Mouse (Mus musculus) limb, embryonic 15.5 days (tissue): ENCODE measurements around the gene Hoxc6. TPM values are rescaled to one million over a fixed set of nuclear protein-coding genes. Genes with fewer than 3 reads are reported as not detected.

Experiments used
- ATAC-seq: fragments of 200-750 bp; cut with Nextera tagmentation; 2 replicates; pipeline ENCODE4 v1.8.0; 2017; ENCODE audit warnings: low read depth, moderate TSS enrichment; ENCODE audit not compliant: insufficient number of reproducible peaks, low FRiP score, low TSS enrichment
- H3K27ac ChIP-seq: fragments of 300-500 bp; sonication (generic); 2 replicates; pipeline ENCODE4 v1.5.1; 2015; ENCODE audit warnings: moderate library complexity, mild to moderate bottlenecking, inconsistent platforms
- H3K27me3 ChIP-seq: fragments of 300-500 bp; sonication (generic); 2 replicates; pipeline ENCODE4 v1.6.1; 2015; ENCODE audit warnings: inconsistent platforms
- H3K36me3 ChIP-seq: fragments of 300-500 bp; sonication (generic); 2 replicates; pipeline ENCODE4 v1.6.1; 2015; ENCODE audit warnings: inconsistent platforms
- H3K4me1 ChIP-seq: fragments of 300-500 bp; sonication (generic); 2 replicates; pipeline ENCODE4 v1.6.1; 2015; ENCODE audit warnings: inconsistent platforms
- H3K4me2 ChIP-seq: fragments of 300-500 bp; sonication (generic); 2 replicates; pipeline ENCODE4 v1.6.1; 2015; ENCODE audit warnings: mild to moderate bottlenecking, inconsistent platforms
- H3K4me3 ChIP-seq: fragments of 300-500 bp; sonication (generic); 2 replicates; pipeline ENCODE4 v1.5.1; 2015; ENCODE audit warnings: mild to moderate bottlenecking, inconsistent platforms
- H3K9ac ChIP-seq: fragments of 300-500 bp; sonication (generic); 2 replicates; pipeline ENCODE4 v1.6.1; 2015; ENCODE audit warnings: inconsistent platforms
- H3K9me3 ChIP-seq: fragments of 300-500 bp; sonication (generic); 2 replicates; pipeline ENCODE4 v1.6.1; 2016; ENCODE audit warnings: inconsistent platforms
- WGBS: fragments of 180-500 bp; shearing (Covaris S2); methylation state at CpG from one replicate; pipeline ENCODE4 v1.1.7; 2015; 5-methylcytosine and 5-hydroxymethylcytosine counted together
- polyA plus RNA-seq: library from polyadenylated mRNA; unstranded; fragments of >200 nt; fragmentation: Nextera tagmentation; extraction: Ambion mirVana; gene quantifications from 2 replicates; pipeline ENCODE4 v1.2.1, GENCODE M21; 2015

Gene Hoxc6
- polyA plus RNA-seq, 1 experiment from 2014 or later, result 1.7 TPM

GRCm38 (mm10) chr15:102981379-102982288 lies 16.4 kb upstream of the Hoxc6 start:
- ATAC-seq, result no peak
- WGBS, result under 1% methylated on average over 86 of the region's 88 CpGs
- H3K27me3 ChIP-seq, result peaks cover 93% of the 10 kb centered on the region
- peaks cover 32% of the 10 kb centered on the region for H3K4me1 ChIP-seq
- H3K9me3 ChIP-seq, result no peaks in the 10 kb centered on the region
- H3K36me3 ChIP-seq, result no peaks in the 10 kb centered on the region
- peak overlapping the region; percentile 46 for H3K4me3 ChIP-seq
- H3K4me2 ChIP-seq, result peak overlapping the region; percentile 69
- peak overlapping the region; percentile 37; the same call in 1 of the 2 replicates for H3K9ac ChIP-seq
- H3K27ac ChIP-seq, result peak overlapping the region; percentile 47

DNA sequence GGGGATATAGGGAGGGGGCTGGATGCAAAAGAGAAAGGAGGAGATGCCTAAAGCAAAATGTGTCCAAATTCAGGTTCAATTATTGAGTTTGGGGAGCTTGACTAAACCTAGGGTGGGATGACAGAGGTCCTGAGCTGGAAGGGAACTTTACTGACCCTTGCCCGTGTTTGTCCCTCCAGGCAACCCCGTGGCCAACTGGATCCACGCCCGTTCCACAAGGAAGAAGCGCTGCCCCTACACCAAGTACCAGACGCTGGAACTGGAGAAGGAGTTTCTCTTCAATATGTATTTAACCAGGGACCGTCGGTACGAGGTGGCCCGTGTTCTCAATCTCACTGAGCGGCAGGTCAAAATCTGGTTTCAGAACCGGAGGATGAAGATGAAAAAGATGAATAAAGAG lies 14.3 kb upstream of the Hoxc6 start:
- Histone ChIP-seq H3K27me3 (peaks cover 93% of the 10 kb centered on the region), H3K4me1 (peaks cover 30% of the 10 kb centered on the region), H3K9me3 (no peaks in the 10 kb centered on the region), H3K27ac (no peak overlapping the region), H3K9ac (no peak overlapping the region), H3K36me3 (no peaks in the 10 kb centered on the region), H3K4me2 (no peak overlapping the region), H3K4me3 (no peak overlapping the region)
- ATAC-seq, result no peak
- 19% methylated on average over 12 of the region's 12 CpGs for WGBS

- H3K27ac ChIP-seq, result no peak overlapping the region
- H3K9ac ChIP-seq, result no peak overlapping the region
- 18% methylated on average over 10 of the region's 10 CpGs for WGBS
- peaks cover 30% of the 10 kb centered on the region for H3K4me1 ChIP-seq
- no peak overlapping the region for H3K4me2 ChIP-seq
- ATAC-seq, result no peak
- peaks cover 93% of the 10 kb centered on the region for H3K27me3 ChIP-seq
- no peak overlapping the region for H3K4me3 ChIP-seq
- H3K36me3 ChIP-seq, result no peaks in the 10 kb centered on the region
- H3K9me3 ChIP-seq, result no peaks in the 10 kb centered on the region
Measured at GRCm38 (mm10) chr15:102984521-102984920, 13.5 kb upstream of the Hoxc6 start.

DNA sequence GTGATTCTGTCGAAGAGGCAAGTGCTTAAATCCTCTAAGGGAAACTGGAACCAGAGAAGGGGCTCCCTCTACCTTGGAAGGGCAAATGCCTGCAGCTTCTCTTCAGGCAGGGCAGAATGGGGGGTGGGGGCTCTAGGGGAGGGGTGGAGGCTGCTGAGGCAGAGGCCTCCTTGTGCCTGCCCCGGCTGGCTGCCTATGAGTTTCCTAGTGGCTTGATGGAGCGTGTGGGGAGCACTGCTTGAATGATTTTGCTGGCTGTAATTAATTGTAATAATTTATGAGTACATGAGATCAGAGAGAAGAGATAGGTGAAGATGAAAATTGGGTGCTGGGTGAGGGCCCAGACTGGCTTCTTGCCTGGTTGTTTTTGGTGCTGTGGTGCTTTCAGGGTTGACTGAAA lies 13.1 kb upstream of the Hoxc6 start:
- no peak for ATAC-seq
- Histone ChIP-seq H3K4me2 (no peak overlapping the region), H3K9me3 (no peaks in the 10 kb centered on the region), H3K36me3 (no peaks in the 10 kb centered on the region), H3K9ac (no peak overlapping the region), H3K27me3 (peaks cover 93% of the 10 kb centered on the region), H3K27ac (no peak overlapping the region), H3K4me3 (no peak overlapping the region), H3K4me1 (peaks cover 30% of the 10 kb centered on the region)
- 38% methylated on average over 3 of the region's 3 CpGs for WGBS

DNA sequence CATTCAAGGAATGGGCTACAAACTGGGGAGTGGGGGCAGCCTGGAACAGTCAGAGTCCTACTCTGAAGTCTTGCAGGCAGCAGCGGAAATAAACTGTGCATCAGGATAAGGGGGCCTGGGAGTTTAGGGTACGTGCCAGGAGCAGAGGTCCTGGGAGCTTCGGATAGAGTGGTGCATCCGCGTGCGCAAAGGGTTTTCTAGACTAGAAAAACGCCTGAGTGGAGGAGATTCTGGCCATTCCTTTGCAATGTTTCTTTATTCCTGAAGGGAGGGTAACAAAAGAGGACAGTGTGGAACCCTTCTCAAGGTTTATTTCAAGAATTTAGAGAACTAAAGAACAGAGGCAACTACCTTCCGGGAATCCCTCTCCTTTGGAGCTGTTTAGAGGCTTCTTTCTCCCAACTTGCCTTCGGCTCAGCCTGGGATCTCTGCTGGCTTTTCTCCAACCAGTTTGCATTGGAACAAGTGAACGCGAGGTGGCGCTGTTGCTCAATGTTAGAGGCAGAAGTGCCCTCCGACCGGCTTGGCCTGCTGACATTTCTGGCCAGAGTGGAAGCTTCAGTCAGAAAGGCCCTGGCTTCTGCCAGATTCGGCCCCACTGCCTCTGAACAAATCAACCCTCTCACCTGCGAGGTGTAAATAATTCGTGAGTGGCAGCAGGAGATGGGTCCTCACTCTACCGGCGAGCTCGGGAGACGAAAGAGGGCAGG lies 10.8 kb upstream of the Hoxc6 start:
- Histone ChIP-seq H3K4me2 (no peak overlapping the region), H3K27ac (no peak overlapping the region), H3K36me3 (no peaks in the 10 kb centered on the region), H3K4me3 (no peak overlapping the region), H3K9me3 (no peaks in the 10 kb centered on the region), H3K27me3 (peaks cover 91% of the 10 kb centered on the region), H3K4me1 (peaks cover 21% of the 10 kb centered on the region), H3K9ac (no peak overlapping the region)
- 11% methylated on average over 21 of the region's 21 CpGs for WGBS
- ATAC-seq, result no peak

- Histone ChIP-seq H3K9ac (no peak overlapping the region), H3K4me1 (peaks cover 17% of the 10 kb centered on the region)
- WGBS, result 49% methylated on average over 5 of the region's 5 CpGs
Measured at GRCm38 (mm10) chr15:102988078-102988477, 10.0 kb upstream of the Hoxc6 start.

DNA sequence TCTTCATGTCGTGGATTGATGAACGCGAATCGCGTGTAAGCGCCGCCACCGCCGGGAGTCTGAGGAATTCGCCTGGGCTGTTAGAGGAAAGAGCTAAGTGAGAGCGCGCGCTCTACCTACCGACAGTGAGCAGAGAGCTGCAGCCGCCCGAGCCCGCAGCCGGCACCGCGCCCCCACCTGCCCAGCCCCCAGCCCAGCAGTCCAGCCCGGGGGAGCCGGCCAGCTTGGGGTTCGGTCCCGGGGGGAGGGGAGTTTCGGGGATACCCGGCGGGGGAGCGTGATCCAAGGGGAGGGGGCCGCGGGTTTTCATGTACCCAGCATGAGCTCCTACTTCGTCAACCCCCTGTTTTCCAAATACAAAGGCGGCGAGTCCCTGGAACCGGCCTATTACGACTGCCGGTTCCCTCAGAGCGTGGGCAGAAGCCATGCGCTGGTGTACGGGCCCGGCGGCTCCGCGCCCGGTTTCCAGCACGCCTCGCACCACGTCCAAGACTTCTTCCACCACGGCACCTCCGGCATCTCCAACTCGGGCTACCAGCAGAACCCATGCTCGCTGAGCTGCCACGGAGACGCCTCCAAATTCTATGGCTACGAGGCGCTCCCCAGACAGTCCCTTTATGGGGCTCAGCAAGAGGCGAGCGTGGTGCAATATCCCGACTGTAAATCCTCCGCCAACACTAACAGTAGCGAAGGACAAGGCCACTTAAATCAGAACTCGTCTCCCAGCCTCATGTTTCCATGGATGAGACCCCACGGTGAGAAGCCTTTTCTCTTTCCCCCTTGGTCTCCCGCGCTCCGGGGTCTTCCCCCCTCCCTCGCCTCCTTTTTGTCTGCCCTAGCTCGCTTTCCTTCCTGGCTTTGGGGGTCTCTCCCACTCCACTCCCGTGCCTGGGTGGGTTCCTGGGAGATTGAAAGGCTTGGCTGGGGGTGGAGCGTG lies 7.3 kb upstream of the Hoxc6 start, which contains the start of gene Hoxc8:
TSS of gene Hoxc8 (plus strand) at position 147 of the 937 bp plus-strand sequence.
- Histone ChIP-seq H3K4me1 (peaks cover 16% of the 10 kb centered on the region), H3K36me3 (no peaks in the 10 kb centered on the region), H3K4me3 (peak within 1 kb of the TSS; percentile 36), H3K4me2 (peak within 1 kb of the TSS; percentile 63), H3K9me3 (no peaks in the 10 kb centered on the region), H3K27me3 (peaks cover 89% of the 10 kb centered on the region), H3K9ac (peak within 1 kb of the TSS; percentile 26; the same call in 1 of the 2 replicates), H3K27ac (no peak within 1 kb of the TSS)
- ATAC-seq, result no peak
- 3% methylated on average over 67 of the region's 69 CpGs for WGBS

More at GRCm38 (mm10) chr15:102988078-102988477, 10.0 kb upstream of the Hoxc6 start:
- no peak overlapping the region for H3K27ac ChIP-seq
- H3K36me3 ChIP-seq, result no peaks in the 10 kb centered on the region
- no peak for ATAC-seq
- no peaks in the 10 kb centered on the region for H3K9me3 ChIP-seq
- no peak overlapping the region for H3K4me2 ChIP-seq
- peaks cover 92% of the 10 kb centered on the region for H3K27me3 ChIP-seq
- no peak overlapping the region for H3K4me3 ChIP-seq

DNA sequence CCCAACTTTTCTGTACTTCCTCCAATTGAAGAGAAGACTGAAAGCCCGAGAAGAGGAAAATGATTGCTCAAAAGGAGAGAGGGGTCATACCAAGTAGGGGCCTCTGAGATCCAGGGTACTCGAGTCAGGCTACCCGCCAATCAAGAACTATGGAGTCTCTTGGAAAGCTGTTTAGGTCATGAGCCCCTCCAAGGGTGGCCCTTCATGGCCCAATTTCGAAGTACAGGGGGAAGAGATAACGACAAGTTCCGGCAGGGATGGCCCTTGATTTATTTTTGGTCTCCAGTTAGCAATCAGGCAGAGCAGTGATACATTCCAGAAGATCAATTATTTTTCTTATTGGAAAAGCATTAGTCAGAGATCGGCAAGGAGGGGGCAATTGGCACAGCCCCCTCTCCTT lies 6.3 kb upstream of the Hoxc6 start:
- Histone ChIP-seq H3K4me3 (no peak overlapping the region), H3K4me2 (0 out of 2 replicates have a peak overlapping the region, but pooled peaks have one; percentile 14)

GRCm38 (mm10) chr15:102992206-102992605 lies 5.9 kb upstream of the Hoxc6 start:
- no peak overlapping the region for H3K4me2 ChIP-seq
- no peaks in the 10 kb centered on the region for H3K36me3 ChIP-seq
- H3K27ac ChIP-seq, result no peak overlapping the region
- no peak overlapping the region for H3K9ac ChIP-seq
- no peak overlapping the region for H3K4me3 ChIP-seq
- ATAC-seq, result no peak
- peaks cover 14% of the 10 kb centered on the region for H3K4me1 ChIP-seq
- WGBS, result 16% methylated on average over 11 of the region's 11 CpGs
- H3K27me3 ChIP-seq, result peaks cover 88% of the 10 kb centered on the region
- H3K9me3 ChIP-seq, result no peaks in the 10 kb centered on the region

More for the DNA sequence above, 6.3 kb upstream of the Hoxc6 start:
- no peaks in the 10 kb centered on the region for H3K36me3 ChIP-seq
- H3K27ac ChIP-seq, result no peak overlapping the region
- no peak overlapping the region for H3K9ac ChIP-seq
- no peak for ATAC-seq
- H3K27me3 ChIP-seq, result peaks cover 89% of the 10 kb centered on the region
- H3K4me1 ChIP-seq, result peaks cover 16% of the 10 kb centered on the region
- no peaks in the 10 kb centered on the region for H3K9me3 ChIP-seq
- 19% methylated on average over 7 of the region's 7 CpGs for WGBS

DNA sequence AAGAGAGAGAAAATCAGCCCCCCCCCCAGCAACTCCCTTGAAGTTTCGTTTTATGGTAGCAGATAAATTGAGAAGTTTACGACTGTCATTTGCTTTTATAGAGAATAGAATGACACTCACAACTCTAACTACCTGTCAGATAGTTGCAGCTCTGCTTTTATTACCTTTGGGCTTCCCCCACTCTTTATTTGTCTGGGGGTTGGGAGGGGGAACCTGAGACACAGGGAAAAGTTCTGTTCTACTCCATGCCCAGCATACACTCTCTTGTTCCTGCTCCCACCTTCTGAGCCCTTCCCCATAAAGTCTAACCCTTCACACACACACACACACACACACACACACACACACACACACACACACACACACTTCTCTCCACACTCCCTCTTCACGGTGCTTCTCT lies 5.2 kb upstream of the Hoxc6 start:
- Histone ChIP-seq H3K27ac (no peak overlapping the region), H3K4me3 (no peak overlapping the region), H3K36me3 (no peaks in the 10 kb centered on the region), H3K4me2 (no peak overlapping the region), H3K9me3 (no peaks in the 10 kb centered on the region), H3K9ac (no peak overlapping the region), H3K27me3 (peaks cover 88% of the 10 kb centered on the region), H3K4me1 (peaks cover 11% of the 10 kb centered on the region)
- WGBS, result 11% methylated on average over 3 of the region's 3 CpGs
- ATAC-seq, result no peak

- H3K4me2 ChIP-seq, result no peak overlapping the region
- H3K4me3 ChIP-seq, result no peak overlapping the region
- peaks cover 29% of the 10 kb centered on the region for H3K4me1 ChIP-seq
- H3K36me3 ChIP-seq, result no peaks in the 10 kb centered on the region
- 16% methylated on average over 9 of the region's 9 CpGs for WGBS
- H3K9ac ChIP-seq, result no peak overlapping the region
- H3K27ac ChIP-seq, result no peak overlapping the region
- ATAC-seq, result no peak
- peaks cover 90% of the 10 kb centered on the region for H3K27me3 ChIP-seq
- no peaks in the 10 kb centered on the region for H3K9me3 ChIP-seq
Measured at GRCm38 (mm10) chr15:102996548-102996947, 1.5 kb upstream of the Hoxc6 start.
